Mouse (Mus musculus) liver, embryonic 14.5 days (tissue): ENCODE data around the gene Gm45140. TPM values are rescaled to one million over a fixed set of nuclear protein-coding genes. Genes with fewer than 3 reads are reported as not detected.

Experiments
- ATAC-seq: fragments of 200-750 bp; cut with Nextera tagmentation; 2 replicates; pipeline ENCODE4 v1.8.0; 2017; ENCODE audit warnings: moderate number of reproducible peaks, mild to moderate bottlenecking, moderate library complexity; ENCODE audit not compliant: insufficient read depth
- DNase-seq, 3 experiments: peaks; one replicate each; pipeline ENCODE4 v3.0.0-alpha.2; 2012 to 2013; ENCODE audit warnings: low read depth in 3 of 3, low spot score in 3 of 3
- H3K27ac ChIP-seq: fragments of 300-500 bp; sonication (generic); 2 replicates; pipeline ENCODE4 v1.5.1; 2014; ENCODE audit warnings: moderate library complexity, mild to moderate bottlenecking, control low read depth, inconsistent platforms
- H3K27me3 ChIP-seq: fragments of 300-500 bp; sonication (generic); 2 replicates; pipeline ENCODE4 v1.6.1; 2014; ENCODE audit warnings: mild to moderate bottlenecking, low read length, moderate library complexity; ENCODE audit not compliant: control insufficient read depth, insufficient read depth
- H3K36me3 ChIP-seq: fragments of 300-500 bp; sonication (generic); replicated peaks from 2 replicates; pipeline ENCODE4 v1.6.1; 2014; ENCODE audit warnings: low read depth; ENCODE audit not compliant: control insufficient read depth, insufficient read depth
- H3K4me1 ChIP-seq, 2 experiments: fragments of 200-500 bp in 1 of 2; fragments of 300-500 bp in 1 of 2; sonication (generic) in 1 of 2; replicated peaks; 2 replicates each; pipeline ENCODE4 v1.6.1; 2012 to 2014; ENCODE audit warnings: antibody characterized with exemption in 1 of 2, inconsistent platforms in 1 of 2, low read length in 1 of 2; ENCODE audit not compliant: control insufficient read depth in 2 of 2, insufficient read depth in 2 of 2
- H3K4me2 ChIP-seq: fragments of 300-500 bp; sonication (generic); 2 replicates; pipeline ENCODE4 v1.6.1; 2014; ENCODE audit warnings: low read depth, mild to moderate bottlenecking, control low read depth, moderate library complexity
- H3K4me3 ChIP-seq, 2 experiments: fragments of 200-500 bp in 1 of 2; fragments of 300-500 bp in 1 of 2; sonication (generic) in 1 of 2; 2 replicates each; pipeline ENCODE4 v1.5.1; 2012 to 2014; ENCODE audit warnings: low read depth in 2 of 2, low read length in 2 of 2, mild to moderate bottlenecking in 2 of 2, control low read depth in 1 of 2, inconsistent platforms in 1 of 2, moderate library complexity in 1 of 2; ENCODE audit not compliant: insufficient read depth in 1 of 2
- H3K9ac ChIP-seq: fragments of 300-500 bp; sonication (generic); replicated peaks from 2 replicates; pipeline ENCODE4 v1.6.1; 2014; ENCODE audit warnings: mild to moderate bottlenecking, control low read depth, moderate library complexity
- H3K9me3 ChIP-seq: fragments of 300-500 bp; sonication (generic); 2 replicates; pipeline ENCODE4 v1.6.1; 2016; ENCODE audit warnings: low read length, mixed read lengths; ENCODE audit not compliant: control insufficient read depth
- CTCF ChIP-seq: IDR thresholded peaks from 2 replicates; pipeline ENCODE4 v1.5.1; 2016; ENCODE audit warnings: antibody characterized with exemption, low read depth, control low read depth
- EP300 ChIP-seq: IDR thresholded peaks from 2 replicates; pipeline ENCODE4 v1.6.1; 2016; ENCODE audit warnings: antibody characterized with exemption, low read depth
- WGBS: fragments of 180-500 bp; shearing (Covaris S2); extraction: QIAGEN DNeasy Blood & Tissue Kit; methylation state at CpG from one replicate; pipeline ENCODE4 v1.1.7; 2014; ENCODE audit not compliant: insufficient replicate concordance; 5-methylcytosine and 5-hydroxymethylcytosine counted together
- polyA plus RNA-seq, 2 experiments: library from polyadenylated mRNA; depleted of rRNA in 1 of 2; stranded (reverse) in 1 of 2; unstranded in 1 of 2; fragments of >200 nt; fragmentation: Nextera tagmentation in 1 of 2; extraction: Ambion mirVana in 1 of 2; gene quantifications; 2 replicates each; pipeline versions ENCODE4 v1.2.1 to v1.2.3; 2012 to 2014

Gene Gm45140
- polyA plus RNA-seq, 2 experiments: 3.2 to 3.7 TPM

DNA sequence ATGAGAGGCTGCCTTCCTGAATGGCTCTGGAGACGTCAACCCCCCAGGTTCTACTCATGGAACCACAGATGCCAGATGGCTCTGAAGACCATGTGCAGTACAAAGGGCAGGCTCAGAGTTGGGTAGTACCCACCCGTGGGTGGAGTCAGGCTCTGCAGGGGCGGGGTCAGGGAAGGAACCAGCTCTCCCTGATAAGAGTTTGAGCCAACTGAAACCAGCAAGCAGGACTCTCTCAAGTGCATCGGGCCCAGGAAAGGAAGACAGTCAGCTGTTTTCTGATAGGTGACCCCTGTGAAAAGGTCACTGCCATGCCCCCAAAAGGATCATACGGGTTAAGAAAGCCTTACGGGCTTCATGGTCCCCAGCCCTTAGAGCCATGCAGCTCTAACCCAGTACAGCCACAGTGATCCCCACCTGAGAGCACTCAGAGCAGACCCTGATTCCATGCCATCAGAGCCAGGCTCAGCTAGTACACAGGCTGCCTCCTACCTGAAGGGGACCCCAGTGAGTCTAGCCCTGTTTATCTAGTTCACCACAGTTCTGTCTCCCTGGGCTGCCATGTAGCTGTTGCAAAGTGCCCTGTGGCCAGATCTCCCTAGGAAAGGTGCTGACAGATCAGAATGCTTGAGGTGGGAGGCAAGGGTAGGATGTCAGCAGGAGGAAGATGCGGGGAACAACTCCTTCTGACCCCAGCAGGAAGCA lies 44.7 kb downstream of the Gm45140 start:
- no peaks in the 10 kb centered on the region for H3K9me3 ChIP-seq
- peak overlapping the region in 1 of 2 experiments; percentile 20; a peak in 2 of 4 replicates for H3K4me3 ChIP-seq
- no peaks in the 10 kb centered on the region for H3K27me3 ChIP-seq
- 16% methylated on average over 7 of the region's 7 CpGs for whole genome bisulfite sequencing
- TF ChIP-seq CTCF: peak; percentile 57
- peak; percentile 61 for TF ChIP-seq EP300
- ATAC-seq (peak; percentile 95), DNase-seq (peak; percentile 85 to 88 (median 87))
- peaks cover 42 to 53% of the 10 kb centered on the region in 2 experiments for H3K4me1 ChIP-seq
- peak overlapping the region; percentile 70 for H3K4me2 ChIP-seq
- H3K9ac ChIP-seq: peak overlapping the region; percentile 66
- peak overlapping the region; percentile 98 for H3K27ac ChIP-seq
- H3K36me3 ChIP-seq: peaks cover 45% of the 10 kb centered on the region

DNA sequence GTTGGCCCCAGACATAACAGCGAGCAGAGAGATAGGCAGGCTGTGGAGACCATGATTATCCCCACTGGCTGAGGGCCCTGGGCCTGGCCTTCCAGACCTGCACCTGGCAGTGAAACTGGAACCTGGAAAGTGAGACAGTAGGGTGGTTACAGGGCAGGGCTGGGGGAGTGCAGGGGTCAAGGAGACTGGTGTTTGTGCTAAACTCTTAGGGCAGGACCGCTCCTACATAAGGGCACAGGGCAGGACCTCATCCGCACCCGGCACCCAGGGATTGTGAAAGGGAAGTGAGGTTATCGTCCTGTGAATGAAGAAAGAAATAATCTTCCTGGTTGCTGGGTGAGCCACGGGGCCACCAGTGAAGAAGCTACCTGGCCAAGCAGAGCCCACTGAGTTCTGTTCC lies 45.8 kb downstream of the Gm45140 start:
- Histone ChIP-seq H3K4me2 (no peak overlapping the region), H3K27ac (peak overlapping the region; percentile 98), H3K27me3 (no peaks in the 10 kb centered on the region), H3K9ac (peak overlapping the region; percentile 42), H3K36me3 (peaks cover 44% of the 10 kb centered on the region), H3K4me1 (peaks cover 40 to 47% of the 10 kb centered on the region in 2 experiments), H3K9me3 (no peaks in the 10 kb centered on the region), H3K4me3 (no peak overlapping the region)
- DNase-seq (no peak), ATAC-seq (no peak)
- TF ChIP-seq CTCF (no peak), EP300 (no peak)
- WGBS: 62% methylated on average over 6 of the region's 6 CpGs

DNA sequence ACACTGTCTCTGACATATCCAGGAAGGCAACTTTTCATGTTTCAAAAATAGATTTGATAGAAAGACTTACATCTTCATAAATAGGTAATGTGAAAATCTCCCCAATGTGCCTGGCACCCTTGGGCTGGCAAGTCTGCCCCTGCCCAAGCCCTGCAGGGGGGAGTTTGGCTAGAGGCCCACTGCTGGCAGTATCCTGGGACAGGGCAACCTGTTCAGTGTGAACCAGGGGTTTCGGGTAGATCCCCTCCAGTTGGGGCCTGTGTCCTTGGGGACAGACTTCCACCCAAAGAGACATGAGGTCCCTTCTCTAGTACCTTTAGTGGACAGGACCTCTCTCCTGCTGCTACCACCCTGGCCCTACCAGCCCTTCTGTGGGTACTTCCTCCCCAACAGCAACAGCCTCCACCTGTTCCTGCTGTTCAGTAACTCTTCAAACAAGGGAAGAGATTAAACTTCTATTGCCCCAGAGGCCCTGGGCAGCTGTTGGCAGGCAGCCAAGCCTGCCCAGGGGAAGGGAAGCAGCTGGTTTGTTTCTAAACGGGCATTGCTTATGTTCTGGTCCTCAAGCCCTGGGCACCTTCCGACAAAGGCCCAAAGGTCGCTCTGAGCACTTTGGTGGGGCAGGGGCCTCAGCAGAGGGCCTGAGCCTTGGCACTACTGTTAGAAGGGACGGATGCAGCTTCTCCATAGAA lies 46.6 kb downstream of the Gm45140 start:
- Histone ChIP-seq H3K4me2 (no peak overlapping the region), H3K36me3 (peaks cover 36% of the 10 kb centered on the region), H3K27ac (peak overlapping the region; percentile 98), H3K9me3 (no peaks in the 10 kb centered on the region), H3K27me3 (no peaks in the 10 kb centered on the region), H3K4me1 (peaks cover 42 to 47% of the 10 kb centered on the region in 2 experiments), H3K9ac (no peak overlapping the region), H3K4me3 (no peak overlapping the region)
- ATAC-seq: no peak
- no peak for DNase-seq
- 56% methylated on average over 5 of the region's 5 CpGs for WGBS
- TF ChIP-seq EP300 (no peak), CTCF (no peak)

DNA sequence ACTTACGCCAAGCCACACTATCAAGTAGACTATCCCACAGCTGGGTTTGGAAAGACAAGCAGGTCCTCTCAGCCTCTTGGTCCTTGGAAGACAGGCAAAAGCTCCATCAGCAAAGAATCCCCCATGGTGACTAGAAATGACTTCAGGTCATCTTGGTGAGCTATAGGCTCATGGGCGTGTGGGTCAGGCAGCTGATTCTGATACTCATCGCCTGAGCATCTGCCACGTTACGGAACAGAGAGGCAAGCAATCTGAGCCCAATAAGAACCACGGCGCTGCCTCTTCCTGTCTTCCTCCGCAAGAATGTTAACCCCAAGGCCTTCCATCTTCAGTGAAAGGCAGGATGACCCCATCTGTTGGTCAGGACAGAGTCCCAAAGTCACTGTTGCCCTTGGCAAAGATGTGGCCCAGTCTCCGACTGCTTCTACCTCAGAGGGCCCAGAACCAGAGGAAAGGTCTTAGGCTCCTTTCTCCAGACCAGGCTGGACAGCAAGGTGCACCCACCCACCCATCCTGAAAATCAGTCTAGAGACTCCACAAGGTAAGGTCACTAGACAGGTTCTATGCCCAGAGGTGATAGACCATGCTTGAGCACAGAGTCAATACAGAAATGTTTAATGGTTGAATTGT lies 47.2 kb downstream of the Gm45140 start:
- no peaks in the 10 kb centered on the region for H3K9me3 ChIP-seq
- 82% methylated on average over 9 of the region's 9 CpGs for WGBS
- peaks cover 30% of the 10 kb centered on the region for H3K36me3 ChIP-seq
- H3K27me3 ChIP-seq: no peaks in the 10 kb centered on the region
- H3K4me1 ChIP-seq: peaks cover 42 to 49% of the 10 kb centered on the region in 2 experiments
- H3K4me2 ChIP-seq: no peak overlapping the region
- DNase-seq: no peak
- H3K27ac ChIP-seq: no peak overlapping the region; the same call in 1 of the 2 replicates
- H3K4me3 ChIP-seq: no peak overlapping the region
- H3K9ac ChIP-seq: no peak overlapping the region
- TF ChIP-seq EP300: no peak
- TF ChIP-seq CTCF: no peak
- ATAC-seq: no peak
